Mouse (Mus musculus): ENCODE results near the gene Ankrd12.

The Ankrd12 gene

DNA sequence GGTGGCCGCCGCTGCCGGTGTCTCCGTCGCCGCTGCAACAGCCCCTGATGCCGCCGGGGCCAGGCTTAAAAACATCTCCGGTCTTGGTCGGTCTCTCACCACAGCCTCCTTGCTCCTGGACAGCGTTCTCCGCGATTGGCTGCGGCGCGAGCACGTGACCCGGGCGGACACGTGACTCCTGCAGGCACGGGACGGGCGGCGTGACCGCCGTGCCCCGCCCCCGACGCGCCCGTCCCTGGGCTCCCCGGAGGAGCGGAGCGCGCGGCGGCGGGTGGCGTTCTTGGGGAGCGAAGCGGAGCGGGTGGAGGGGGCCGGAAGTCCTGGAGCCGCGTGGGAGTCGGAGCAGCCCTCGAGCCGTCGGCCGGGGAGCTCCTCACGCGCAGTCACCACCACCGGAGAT, at the start of gene Ankrd12:
Gene Ankrd12, minus strand, starts transcription at position 156 of the 400 bp plus-strand sequence.
- peak; percentile 95 to 96 for DNase-seq (ENCODE audit: low spot score in 2 of 2)

DNA sequence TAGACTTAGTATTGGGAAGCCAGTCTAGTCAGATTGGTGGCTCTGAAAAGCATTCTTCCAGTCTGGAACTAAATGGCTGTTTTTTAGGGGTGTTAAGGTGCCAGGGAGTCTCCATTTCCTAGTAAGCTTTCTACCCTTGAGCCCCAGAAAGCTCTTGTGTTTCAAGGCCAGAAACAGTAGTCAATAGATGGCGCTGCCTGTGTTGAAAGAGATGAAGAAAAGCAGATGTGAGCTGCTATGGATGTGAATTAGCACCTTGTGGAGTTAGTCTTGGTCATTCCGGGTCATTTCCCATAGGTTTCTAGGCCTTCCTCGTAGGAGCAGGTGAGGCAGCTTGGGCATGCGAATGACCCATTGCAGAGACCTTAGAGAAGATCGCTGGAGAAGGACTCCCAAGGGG, 48.3 kb upstream of the Ankrd12 start:
- DNase-seq (ENCODE audit: low spot score in 2 of 2) = no peak

DNA sequence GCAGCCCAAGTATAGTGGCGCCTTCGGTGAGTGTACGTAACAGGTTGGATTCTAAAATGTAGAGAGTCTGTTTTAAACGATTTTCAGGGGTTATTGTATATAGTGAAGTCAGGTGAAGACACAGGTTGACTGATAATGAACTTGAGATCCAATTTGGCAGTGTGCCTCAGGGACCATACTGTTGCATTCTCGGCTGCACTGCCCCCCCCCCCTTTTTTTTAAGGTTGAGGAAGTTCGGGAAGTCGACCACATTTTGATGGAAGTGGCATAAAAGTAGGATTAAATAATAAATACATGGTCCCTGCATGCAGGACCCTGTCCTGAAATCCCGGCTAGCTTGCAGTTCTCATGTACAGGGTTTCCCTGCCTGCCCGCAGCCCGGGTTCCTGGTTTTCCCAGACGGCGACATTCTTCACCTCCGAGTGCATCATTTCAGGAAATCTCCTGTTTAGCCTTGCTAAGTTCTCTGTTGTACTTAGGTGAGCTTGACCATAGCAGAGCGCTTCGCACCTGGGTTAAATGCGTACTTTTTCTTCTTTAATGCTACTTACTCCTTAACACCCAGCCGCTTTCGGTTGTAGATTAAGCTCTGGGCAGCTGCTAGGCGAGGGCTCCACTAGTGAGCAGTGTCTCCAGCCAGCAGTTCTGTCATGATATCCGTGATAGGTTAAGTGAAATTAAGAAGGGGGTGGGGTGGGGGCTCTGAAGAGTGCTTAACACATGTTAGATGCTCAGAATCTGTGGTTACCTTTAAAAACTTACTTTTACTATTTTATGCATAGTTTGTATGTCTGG, 47.1 kb upstream of the Ankrd12 start:
- DNase-seq (ENCODE audit: low spot score in 2 of 2) = no peak

DNA sequence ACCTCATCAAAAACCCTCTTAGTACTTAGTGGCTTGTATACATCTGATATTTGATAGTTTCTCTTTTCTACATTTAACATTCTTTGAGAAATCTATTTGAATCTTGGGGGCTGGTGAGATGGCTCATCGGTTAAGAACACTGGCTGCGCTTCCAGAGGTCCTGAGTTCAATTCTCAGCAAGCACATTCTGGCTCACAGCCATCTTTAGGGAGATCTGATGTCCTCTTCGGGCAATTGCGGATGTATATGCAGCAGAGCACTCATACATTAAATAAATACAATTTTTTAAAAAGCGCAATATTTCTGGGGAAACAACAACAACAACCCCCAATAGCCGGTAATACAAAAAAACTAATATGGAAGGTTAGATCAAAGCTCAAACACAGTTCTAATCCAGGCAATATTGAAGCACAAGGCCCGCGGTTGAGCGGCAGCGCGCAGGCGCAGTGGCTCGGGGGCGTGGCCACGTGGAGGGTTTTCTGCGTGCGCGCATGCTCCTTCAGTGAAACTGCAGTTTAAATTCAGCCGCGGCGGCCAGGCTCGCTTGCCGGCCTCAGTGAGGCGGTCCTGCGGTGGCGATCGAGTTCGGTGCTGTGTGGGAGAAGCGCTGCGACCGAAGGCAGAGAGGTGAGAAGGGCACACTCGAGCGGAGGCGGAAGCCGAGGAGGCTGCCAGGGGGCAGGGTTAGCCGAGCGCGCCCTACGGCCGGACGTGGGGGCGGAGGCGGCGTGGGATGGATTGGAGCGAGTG, 46.4 kb upstream of the Ankrd12 start, which contains the start of gene Ddx11:
Gene Ddx11, plus strand, starts transcription at position 455 of the 750 bp plus-strand sequence.
- DNase-seq (ENCODE audit: low spot score in 2 of 2) = peak; percentile 92 to 94

DNA sequence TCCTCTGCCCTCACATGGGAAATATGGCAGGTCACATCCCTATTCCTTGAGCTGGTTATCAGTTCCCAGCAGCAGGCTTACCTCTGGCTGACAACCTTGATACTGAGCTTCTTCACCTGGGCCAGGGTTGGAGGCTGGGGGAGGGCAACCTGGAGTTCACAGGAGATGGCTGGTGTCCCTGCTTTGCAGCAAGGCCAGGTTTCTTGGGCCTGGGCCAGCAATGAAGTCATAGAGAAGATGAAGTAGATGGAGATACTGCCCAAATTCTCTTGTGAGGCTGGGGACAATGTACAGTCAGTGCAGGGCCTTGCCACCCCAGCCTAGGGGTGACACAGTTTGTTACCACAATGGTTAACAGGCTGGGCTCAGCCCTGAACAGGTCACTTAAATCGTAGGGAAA, 43.8 kb upstream of the Ankrd12 start:
- DNase-seq (ENCODE audit: low spot score in 2 of 2) = no peak

DNA sequence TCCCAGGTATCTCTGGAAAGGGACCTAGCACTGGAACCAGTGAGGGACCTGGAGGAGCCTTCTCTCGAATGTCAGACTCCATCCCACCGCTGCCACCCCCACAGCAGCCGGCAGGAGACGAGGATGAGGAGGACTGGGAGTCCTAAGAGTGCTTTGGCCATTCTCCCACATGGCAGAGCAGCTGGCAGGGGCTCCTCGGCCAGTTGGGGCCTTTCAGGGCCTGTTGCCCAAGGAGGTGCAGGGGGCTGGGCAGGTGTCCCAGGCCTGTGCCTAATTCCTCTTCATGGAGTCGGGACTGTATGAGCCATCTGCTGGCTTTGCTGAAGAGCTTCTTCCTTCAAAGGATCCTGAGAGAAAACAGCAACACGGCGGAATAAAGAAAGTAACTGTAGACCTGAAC, 42.1 kb upstream of the Ankrd12 start:
- no peak for DNase-seq (ENCODE audit: low spot score in 2 of 2)

DNA sequence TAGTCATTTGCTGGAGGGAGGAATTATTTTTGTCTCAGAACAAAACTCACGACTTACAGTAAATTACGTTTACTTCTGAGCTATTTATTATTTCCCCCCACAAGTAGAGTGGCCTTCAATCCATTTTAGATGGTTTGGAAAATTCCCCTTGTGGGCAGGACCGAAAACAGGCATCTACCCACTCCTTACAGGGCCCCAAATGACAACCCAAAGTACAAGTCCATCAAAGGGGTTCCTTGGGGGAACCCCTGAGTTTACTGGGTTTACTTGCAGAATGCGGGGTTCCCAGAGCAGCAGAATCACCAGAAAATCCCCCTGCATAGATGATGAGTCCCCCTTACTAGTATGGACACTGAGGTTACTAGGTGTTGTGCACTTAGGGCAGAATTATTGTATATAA, 35.3 kb upstream of the Ankrd12 start:
- DNase-seq (ENCODE audit: low spot score in 2 of 2) = no peak

DNA sequence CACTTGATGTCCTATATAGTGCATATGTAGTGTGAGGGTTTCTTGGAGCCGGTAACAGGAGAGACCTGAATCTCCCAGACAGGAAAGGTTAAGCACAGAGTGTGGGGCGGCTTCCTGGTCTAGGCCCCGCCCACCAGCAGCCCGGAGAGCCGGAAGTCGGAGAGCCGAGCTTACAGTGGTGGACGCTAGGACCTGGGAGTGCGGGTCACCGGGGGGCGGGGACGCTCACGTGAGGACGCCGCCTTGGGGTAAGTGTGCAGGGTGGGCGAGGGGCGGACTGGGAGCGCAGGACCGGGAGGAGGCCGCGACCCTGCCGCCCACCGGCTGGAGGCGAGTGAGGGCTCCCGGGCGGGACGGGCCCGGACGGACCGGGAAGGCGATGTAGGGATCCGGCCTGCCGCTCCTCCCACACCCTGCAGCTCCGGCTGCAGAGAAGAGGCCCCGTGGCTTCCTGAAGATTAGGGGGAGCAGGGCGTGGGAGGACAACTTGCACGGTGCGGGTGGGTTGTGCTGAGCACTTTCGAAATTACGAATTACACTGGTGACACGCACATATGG, 34.6 kb upstream of the Ankrd12 start, which contains the start of gene Washc1:
Gene Washc1, plus strand, starts transcription at position 144 of the 558 bp plus-strand sequence.
- peak; percentile 86 to 87 for DNase-seq (ENCODE audit: low spot score in 2 of 2)

DNA sequence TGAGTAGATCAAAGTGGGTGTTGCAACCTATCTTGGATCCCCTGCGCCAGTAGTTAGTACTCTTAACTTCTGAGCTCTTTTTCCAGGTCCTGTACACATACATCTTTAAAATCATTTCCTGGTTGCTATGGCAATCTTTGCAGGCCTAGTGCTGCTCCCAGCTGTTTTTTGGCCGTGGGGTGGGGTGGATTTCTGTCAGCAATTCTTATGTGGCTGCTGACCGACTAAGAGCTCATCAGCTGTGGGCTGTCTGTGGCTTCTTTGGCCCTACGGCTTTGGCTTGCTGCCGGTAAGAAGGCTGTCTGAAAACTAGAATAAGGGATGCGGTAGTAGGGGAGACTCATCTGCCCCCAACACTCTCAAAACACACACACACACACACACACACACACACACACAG, 33.9 kb upstream of the Ankrd12 start:
- DNase-seq (ENCODE audit: low spot score in 2 of 2) = peak in 1 of 2 experiments; percentile 28

DNA sequence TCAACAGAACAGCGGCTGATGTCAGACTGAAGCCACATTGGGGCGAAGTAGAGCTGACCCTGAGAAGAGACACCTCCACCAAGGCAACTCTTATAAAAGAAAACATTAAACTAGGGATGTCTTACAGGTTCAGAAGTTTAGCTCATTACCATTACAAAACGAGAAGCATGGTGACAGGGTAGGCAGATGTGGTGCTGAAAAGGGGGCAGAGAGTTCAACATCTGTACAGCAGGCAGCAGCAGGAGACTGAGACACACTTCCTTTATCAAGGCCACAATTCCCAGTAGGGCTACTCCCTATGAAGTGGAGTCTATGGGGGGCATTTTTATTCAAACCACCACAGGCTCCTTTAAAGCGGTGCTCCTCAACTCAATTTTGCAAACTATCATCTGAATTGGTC, 31.3 kb upstream of the Ankrd12 start:
- no peak for DNase-seq (ENCODE audit: low spot score in 2 of 2)

DNA sequence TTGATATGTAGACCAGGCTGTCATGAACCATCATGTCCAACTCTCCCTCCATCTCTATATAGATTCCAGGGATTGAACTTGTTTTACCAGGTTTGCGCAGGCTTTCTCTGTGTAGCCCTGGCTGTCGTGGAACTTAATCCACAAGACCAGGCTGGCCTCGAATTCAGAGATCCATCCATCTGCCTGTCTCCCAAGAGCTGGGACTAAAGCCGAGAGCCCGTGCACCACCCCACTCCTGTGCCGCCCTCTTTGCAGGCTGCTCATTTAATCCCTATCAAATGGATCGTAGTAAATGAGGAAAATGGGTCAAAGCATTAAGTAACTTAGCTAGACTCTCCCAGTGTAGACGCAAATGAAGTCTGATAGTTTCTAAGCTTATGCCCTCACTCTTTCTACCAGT, 30.6 kb upstream of the Ankrd12 start:
- no peak for DNase-seq (ENCODE audit: low spot score in 2 of 2)

DNA sequence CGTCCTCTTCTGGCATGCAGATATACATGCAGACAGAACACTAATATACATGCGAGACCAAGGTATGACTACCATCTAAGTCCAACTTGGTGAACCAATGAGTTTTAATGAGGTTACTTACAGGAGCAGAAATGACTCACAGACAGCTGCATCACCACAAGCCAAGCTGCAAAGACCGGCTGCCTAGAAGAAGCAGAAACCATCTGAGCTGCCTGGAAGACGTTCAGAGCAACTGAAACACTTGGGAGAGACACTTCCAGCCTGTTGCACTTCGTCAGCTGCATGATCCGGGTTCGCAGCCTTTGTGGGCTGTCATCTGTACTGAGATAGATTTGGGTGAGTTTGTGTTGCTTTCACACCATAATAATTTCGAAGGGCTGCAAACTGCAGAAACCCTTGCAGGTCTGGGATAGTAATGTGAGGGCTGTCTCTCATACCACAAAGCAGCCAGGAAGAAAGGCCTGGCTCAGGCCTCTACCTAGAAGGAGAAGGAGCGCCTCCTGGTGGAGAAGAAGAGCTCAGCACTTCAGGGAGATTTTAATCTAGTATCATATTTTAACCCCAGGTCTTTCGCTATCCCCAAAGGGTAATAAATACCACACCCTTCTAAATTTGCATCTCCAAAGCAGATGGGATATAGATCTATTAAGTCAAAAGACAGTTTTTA, 29.8 kb upstream of the Ankrd12 start:
- DNase-seq (ENCODE audit: low spot score in 2 of 2) = peak; percentile 57 to 65

DNA sequence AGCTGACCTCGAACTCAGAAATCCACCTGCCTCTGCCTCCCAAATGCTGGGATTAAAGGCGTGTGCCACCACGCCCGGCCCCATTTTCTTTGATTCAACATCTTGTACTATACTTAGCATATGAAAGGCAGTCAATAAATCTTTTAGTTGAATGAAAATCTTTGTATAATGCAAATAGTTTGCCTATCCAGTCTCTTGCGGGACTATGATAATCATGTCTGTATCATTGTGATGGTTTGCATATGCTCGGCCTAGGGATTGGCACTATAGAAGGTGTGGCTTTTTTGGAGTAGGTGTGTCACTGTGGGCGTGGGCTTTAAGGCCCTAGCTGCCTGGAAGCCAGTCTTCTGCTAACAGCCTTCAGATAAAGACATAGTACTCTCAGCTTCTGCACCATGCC, 27.2 kb upstream of the Ankrd12 start:
- DNase-seq (ENCODE audit: low spot score in 2 of 2) = no peak

DNA sequence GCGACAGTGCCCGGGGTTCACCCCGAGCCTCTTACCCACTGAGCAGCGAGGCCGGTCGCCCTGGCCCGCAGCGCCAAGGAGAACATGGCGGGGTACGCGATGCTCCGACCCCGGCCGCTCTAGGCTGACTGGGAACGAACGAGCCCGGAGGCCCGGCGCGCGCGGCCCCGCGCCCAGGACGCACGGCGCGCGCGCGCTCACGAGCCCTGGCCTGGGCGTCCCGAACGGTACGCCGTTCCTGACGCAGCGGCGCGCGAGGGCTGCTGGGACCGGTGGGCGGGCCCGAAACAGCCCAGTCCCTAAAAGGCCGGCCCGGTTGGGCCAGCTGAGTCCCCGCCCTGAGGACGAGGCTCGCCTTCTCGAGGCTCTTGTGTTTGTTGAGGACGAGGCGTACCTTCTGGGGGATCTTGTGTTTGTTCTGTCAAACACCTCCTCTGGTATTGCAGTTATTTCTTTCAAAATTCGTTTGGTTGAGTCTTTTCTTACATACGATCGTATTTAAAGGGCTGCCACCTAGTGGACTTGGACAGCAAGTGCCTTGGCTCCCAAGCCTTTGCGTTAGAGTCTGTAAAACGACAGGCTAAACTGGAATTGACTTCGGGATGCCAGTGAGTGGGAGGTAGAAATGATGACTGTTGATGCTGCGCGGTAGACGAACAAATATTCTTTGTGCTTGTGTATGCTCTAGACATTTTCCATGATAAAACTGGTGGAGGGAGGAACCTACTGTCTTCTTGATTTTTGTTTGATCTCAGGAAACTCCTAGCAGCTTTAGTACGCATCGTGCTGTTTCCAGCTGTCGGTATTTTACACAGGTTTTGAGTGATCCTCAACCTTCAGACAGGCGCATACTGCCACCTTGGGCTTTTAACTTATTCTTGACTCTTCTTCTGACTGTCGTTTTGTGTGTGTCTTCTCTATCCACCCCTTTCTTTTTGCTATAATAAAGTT, 24.8 kb upstream of the Ankrd12 start, which contains the start of gene Ndufv2:
Gene Ndufv2, minus strand, starts transcription at position 180 of the 951 bp plus-strand sequence.
- peak; percentile 85 to 93 for DNase-seq (ENCODE audit: low spot score in 2 of 2)

DNA sequence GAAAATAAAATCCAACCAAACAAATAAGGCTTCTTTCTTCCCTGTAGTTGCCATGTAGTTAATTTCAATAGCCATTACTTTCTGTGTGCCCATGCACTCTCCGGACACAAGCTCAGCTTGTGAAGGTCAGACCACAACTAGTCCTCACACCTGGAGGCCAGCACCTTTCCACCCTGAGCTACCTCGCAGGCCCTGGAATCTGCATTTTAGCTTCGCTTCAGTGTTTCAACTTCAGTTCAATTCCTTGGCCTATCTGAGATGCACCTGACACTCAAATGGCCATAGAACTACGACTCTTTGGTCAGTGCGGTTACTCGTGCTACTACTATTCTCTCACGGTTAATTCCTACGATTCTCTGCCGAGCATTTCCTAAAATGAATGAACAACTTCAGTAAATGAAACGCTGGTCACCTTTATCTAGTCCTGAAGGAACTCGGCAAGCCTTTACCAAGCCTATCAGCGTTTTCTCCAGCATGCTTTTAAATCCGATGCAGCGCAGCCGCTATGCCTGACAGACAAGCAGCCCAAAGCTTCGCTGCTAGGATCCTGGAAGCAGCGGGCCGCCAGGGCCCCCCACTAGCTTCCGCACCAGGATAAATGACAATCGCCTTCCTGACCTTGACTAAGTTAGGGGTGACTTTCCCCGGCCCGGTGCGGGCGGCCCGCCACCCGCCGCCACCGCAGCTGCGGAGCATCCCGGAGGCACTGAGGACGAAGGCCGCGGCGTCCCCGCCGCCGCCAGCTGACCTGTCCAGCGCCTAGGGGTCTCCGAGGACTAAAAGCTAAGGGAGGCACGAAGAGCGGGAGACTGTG, 23.9 kb upstream of the Ankrd12 start:
- DNase-seq (ENCODE audit: low spot score in 2 of 2) = no peak

DNA sequence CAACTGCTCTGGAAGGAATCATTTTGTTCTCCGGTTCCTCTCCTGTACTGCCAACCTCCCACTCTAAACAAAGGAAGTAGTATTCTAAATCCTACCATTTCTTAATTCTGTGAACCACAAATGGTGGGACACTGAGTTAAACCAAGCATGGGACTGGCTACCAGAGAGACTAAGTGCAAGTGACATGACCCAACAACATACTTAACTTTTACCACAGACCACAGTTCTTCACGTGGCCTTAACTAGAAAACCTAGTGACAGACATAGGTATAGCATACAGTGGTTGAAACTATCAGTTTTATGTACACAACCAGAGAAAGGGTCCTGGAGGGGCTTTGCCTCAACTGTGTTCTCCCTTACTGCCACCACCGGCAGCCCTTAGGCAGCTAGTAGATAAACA, 15.8 kb upstream of the Ankrd12 start:
- no peak for DNase-seq (ENCODE audit: low spot score in 2 of 2)

DNA sequence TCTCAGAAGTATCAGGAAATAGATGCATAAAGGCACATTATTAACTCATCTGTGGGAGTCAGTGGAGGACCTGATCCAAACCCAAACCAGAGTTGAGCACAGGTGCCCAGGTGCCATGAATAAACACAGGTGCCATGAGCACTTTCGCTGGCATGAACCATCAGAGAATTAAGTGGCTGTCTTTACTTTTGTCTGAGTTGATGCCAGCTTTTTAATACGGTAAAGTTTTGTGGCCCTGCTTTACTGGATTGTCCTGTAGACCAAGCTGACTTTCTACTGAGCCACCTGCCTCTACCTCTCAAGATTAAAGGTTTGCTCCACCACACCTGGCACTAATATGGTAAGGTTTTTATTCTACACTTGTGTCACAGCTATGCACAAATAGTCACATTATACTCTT, 15.2 kb upstream of the Ankrd12 start:
- DNase-seq (ENCODE audit: low spot score in 2 of 2) = no peak

DNA sequence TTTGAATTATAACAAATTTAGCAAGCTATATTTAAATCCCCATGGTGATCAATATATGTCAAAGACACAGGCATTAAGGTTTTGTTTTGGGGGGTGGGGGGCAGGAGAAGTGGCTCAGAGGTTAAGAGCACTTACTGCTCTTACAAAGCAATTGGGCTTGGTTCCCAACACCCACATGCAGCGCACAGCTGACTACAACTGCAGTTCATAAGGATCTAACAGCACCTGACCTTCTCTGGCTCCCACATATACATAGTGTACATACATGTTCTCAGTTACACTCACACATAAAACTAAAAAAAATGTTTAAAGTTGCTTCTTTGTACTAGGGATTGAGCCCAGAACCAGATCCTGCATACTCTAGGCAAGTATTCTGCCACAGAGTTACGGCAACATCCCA, 14.5 kb upstream of the Ankrd12 start:
- DNase-seq (ENCODE audit: low spot score in 2 of 2) = no peak

DNA sequence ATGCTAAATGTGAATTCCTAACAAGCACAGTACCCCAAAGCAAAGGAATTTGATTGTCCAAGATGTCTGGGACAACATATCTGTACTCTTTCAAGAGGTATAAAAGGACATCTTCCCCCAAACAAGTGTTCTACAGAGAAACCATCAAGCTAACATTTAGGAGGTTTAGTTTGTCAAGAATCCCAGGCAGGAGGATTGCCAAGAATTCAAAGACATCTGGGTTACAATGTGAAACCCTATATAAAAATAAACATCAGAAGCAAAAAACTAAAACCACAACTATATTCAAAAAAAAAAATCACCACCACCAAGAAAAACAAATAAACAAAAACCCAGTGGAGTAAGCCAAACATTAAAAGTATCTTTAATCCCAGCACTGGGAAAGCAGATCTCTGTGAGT, 13.4 kb upstream of the Ankrd12 start:
- DNase-seq (ENCODE audit: low spot score in 2 of 2) = no peak

DNA sequence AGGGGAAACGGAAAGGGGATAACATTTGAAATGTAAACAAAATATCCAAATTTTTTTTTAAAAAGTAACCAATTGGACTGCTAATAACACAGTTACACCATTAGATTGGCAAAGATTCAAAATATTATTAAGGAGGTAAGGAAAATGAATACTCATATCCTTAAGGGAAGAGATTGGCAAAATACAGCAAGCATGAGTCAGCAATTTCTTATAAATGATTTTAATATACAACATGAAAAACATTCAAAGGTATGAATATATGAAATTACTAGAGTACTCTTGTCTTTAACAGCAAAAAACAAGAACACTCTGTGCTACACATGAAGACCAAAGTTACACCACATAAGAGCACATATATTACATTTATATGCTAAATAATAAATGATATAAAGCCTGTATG, 8.1 kb upstream of the Ankrd12 start:
- DNase-seq (ENCODE audit: low spot score in 2 of 2) = no peak
